Mouse (Mus musculus): ENCODE results near the gene St3gal4. TPM values are rescaled to one million over a fixed set of nuclear protein-coding genes. Genes with fewer than 3 reads are reported as not detected.

St3gal4 gene
- polyA plus RNA-seq, 1 experiment from 2014 or later, result 31.0 TPM

DNA sequence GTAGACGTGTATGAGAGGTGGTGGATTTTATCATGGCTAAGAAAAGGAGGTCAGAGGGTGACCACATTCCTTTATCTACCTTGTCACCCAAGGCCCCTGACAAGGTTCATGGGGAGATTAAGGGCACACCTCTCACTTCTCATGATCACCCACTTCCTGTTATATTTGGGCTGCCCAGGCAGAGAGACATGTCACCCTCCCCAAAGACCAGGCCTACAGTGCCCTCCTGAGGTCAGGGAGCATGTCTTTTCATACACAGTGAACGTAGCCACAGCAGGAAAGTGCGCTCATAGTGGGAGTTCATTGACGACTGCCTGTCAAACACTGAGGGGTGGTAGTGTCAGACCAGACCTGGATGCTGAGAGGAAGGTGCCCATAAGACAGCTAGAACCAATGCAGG is 102.3 kb downstream of the St3gal4 start:
- Histone ChIP-seq H3K4me1 (ENCODE audit: control insufficient read depth, insufficient read depth, low read length) (no peaks in the 10 kb centered on the region; the same call in 1 of the 2 replicates), H3K9ac (ENCODE audit: low read depth, low read length) (no peak overlapping the region), H3K4me2 (ENCODE audit: low read depth, low read length) (no peak overlapping the region), H3K9me3 (ENCODE audit: control insufficient read depth, low read length) (no peaks in the 10 kb centered on the region), H3K27ac (replicated peaks; ENCODE audit: low read depth, low read length) (no peak overlapping the region), H3K4me3 (ENCODE audit: low read depth, low read length) (no peak overlapping the region), H3K36me3 (ENCODE audit: control insufficient read depth, insufficient read depth, low read length) (no peaks in the 10 kb centered on the region), H3K27me3 (replicated peaks; ENCODE audit: control insufficient read depth, insufficient read depth, low read length) (0 out of 2 replicates have a peak, but pooled peaks cover 5% of the 10 kb centered on the region)
- WGBS, result 57% methylated on average over 4 of the region's 4 CpGs
- DNase-seq (ENCODE audit: low spot score) (no peak), ATAC-seq (ENCODE audit: low read depth) (no peak)

DNA sequence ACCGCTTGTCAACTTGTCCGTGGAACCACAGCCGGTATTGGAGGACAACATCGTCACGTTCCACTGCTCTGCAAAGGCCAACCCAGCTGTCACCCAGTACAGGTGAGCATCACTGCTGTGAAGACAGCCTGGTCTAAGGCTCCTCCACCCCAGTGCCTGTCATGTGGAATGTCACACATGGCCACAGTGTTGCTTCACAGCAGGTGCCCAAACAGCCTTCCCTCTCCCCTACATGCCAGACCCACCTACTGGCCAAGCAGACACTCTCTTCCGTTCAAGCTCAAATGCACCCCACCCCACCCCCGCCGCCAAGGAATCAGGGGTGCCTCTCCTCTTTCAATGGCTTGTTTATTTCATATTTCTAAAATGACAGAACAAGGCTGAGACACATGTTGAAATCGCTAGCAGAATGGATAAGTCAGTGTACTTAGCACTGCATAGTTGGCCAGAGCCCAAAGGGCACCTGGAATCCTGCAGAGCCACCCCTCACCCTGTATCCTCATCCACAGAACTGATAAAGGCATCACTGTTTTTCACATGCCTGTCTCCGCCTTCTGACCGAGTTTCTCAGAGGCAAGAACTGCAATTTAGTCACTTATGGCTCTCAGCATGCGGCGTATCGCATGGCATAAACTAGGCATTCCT is 111.2 kb downstream of the St3gal4 start:
- H3K27me3 ChIP-seq (replicated peaks; ENCODE audit: control insufficient read depth, insufficient read depth, low read length), result no peaks in the 10 kb centered on the region
- H3K4me1 ChIP-seq (ENCODE audit: control insufficient read depth, insufficient read depth, low read length), result 0 out of 2 replicates have a peak, but pooled peaks cover 5% of the 10 kb centered on the region
- H3K9ac ChIP-seq (ENCODE audit: low read depth, low read length), result no peak overlapping the region
- H3K4me3 ChIP-seq (ENCODE audit: low read depth, low read length), result no peak overlapping the region
- DNase-seq (ENCODE audit: low spot score), result peak; percentile 44
- H3K27ac ChIP-seq (replicated peaks; ENCODE audit: low read depth, low read length), result no peak overlapping the region
- H3K36me3 ChIP-seq (ENCODE audit: control insufficient read depth, insufficient read depth, low read length), result no peaks in the 10 kb centered on the region
- no peaks in the 10 kb centered on the region for H3K9me3 ChIP-seq (ENCODE audit: control insufficient read depth, low read length)
- peak; percentile 78 for ATAC-seq (ENCODE audit: low read depth)
- WGBS, result 70% methylated on average over 14 of the region's 14 CpGs
- no peak overlapping the region for H3K4me2 ChIP-seq (ENCODE audit: low read depth, low read length)

DNA sequence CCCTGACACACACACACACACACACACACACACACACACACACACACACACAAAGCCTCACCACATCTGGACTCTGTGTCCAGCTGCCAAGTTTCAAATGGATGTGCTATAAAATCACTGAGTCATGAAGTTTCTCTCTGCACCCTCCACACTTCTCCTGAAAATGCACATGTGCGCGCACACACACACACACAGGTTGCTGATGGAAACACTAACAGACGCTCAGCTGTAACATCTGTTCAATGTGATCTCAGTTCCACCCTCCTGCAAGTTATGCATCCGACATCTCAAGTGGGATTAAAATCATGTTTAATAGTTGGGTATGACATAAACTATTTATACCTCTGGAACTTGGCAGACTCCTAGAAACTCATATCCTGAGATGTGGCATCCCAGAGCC is 115.0 kb downstream of the St3gal4 start:
- WGBS, result 53% methylated on average over 4 of the region's 4 CpGs
- H3K4me3 ChIP-seq (ENCODE audit: low read depth, low read length), result no peak overlapping the region
- H3K27ac ChIP-seq (replicated peaks; ENCODE audit: low read depth, low read length), result 0 out of 2 replicates have a peak overlapping the region, but pooled peaks have one; percentile 6
- no peak overlapping the region for H3K4me2 ChIP-seq (ENCODE audit: low read depth, low read length)
- no peaks in the 10 kb centered on the region for H3K9me3 ChIP-seq (ENCODE audit: control insufficient read depth, low read length)
- H3K36me3 ChIP-seq (ENCODE audit: control insufficient read depth, insufficient read depth, low read length), result no peaks in the 10 kb centered on the region
- ATAC-seq (ENCODE audit: low read depth) (peak; percentile 64; the same call in 1 of the 2 replicates), DNase-seq (ENCODE audit: low spot score) (peak; percentile 71)
- no peaks in the 10 kb centered on the region for H3K27me3 ChIP-seq (replicated peaks; ENCODE audit: control insufficient read depth, insufficient read depth, low read length)
- H3K4me1 ChIP-seq (ENCODE audit: control insufficient read depth, insufficient read depth, low read length), result 0 out of 2 replicates have a peak, but pooled peaks cover 5% of the 10 kb centered on the region
- H3K9ac ChIP-seq (ENCODE audit: low read depth, low read length), result no peak overlapping the region

DNA sequence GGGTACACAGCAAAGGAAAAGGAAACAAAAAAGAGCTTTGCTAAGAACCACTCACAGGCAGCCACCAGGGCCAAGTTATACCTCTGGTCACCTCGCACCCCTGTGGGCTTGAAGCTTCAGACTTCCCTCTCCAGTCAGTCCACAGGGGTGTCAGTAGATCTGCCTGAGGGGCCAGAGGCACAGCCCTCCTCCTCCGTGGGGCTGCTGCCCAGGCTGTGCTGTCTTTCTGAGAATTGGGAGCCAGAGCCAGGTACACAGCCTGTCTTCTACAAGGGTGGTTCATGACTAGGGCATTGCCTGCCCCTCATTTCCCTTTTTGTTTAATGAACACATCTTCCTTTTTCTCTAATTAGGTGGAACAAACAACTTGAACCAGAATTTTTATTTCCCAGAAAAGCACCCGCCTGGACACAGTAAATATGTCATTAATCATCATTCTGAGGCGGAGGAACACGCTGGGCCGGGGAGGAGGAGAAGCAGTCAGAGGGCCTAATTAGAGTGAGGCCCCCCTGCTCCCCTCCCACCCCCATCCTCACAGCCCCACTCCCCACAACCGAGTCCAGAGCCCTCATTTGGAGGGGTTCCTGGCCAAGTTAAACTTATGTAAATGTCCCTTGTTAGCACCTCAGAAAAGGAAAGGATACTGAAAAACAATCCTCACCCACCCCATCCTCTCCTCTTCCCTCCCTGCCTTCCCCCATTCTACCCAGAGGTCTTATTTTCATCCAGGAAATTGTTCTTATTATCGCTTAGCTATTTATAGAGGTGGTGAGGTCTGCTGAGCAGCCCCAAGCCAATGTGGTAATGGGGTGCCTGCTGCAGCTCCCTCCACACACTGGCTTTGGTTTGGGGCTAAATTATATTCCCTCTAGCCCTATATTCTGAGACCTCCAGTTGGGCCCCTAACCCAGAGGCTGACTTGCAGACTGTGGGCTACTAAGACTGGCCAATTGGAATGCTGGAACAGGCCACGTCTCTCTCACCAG is 120.9 kb downstream of the St3gal4 start:
- Histone ChIP-seq H3K4me3 (ENCODE audit: low read depth, low read length) (no peak overlapping the region), H3K27me3 (replicated peaks; ENCODE audit: control insufficient read depth, insufficient read depth, low read length) (no peaks in the 10 kb centered on the region), H3K4me1 (ENCODE audit: control insufficient read depth, insufficient read depth, low read length) (peaks cover 17% of the 10 kb centered on the region), H3K4me2 (ENCODE audit: low read depth, low read length) (no peak overlapping the region), H3K9ac (ENCODE audit: low read depth, low read length) (no peak overlapping the region), H3K27ac (replicated peaks; ENCODE audit: low read depth, low read length) (no peak overlapping the region), H3K36me3 (ENCODE audit: control insufficient read depth, insufficient read depth, low read length) (no peaks in the 10 kb centered on the region), H3K9me3 (ENCODE audit: control insufficient read depth, low read length) (no peaks in the 10 kb centered on the region)
- WGBS, result 36% methylated on average over 9 of the region's 9 CpGs
- ATAC-seq (ENCODE audit: low read depth) (no peak), DNase-seq (ENCODE audit: low spot score) (no peak)

Other genes with a start within 250 kb of the St3gal4 start
- gene Dcps, start 56.8 kb upstream of the St3gal4 start, polyA plus RNA-seq (2014; fragmentation: Nextera tagmentation; extraction: Ambion mirVana), result 59.3 and 68.7 TPM in 2 replicates
- gene Srpr, start 80.9 kb upstream of the St3gal4 start, polyA plus RNA-seq (2014; fragmentation: Nextera tagmentation; extraction: Ambion mirVana), result 161 and 167 TPM in 2 replicates
- 10.0 and 10.8 TPM in 2 replicates for gene Tirap, start 81.0 kb upstream of the St3gal4 start, polyA plus RNA-seq (2014; fragmentation: Nextera tagmentation; extraction: Ambion mirVana)
- gene Foxred1, start 91.8 kb upstream of the St3gal4 start, polyA plus RNA-seq (2014; fragmentation: Nextera tagmentation; extraction: Ambion mirVana), result 27.2 and 30.0 TPM in 2 replicates
- gene Fam118b, start 148.5 kb upstream of the St3gal4 start, polyA plus RNA-seq (2014; fragmentation: Nextera tagmentation; extraction: Ambion mirVana), result 37.3 and 39.7 TPM in 2 replicates
- gene Rpusd4, start 148.6 kb upstream of the St3gal4 start, polyA plus RNA-seq (2014; fragmentation: Nextera tagmentation; extraction: Ambion mirVana), result 23.4 and 26.8 TPM in 2 replicates

All from embryonic facial prominence, embryonic 14.5 days (tissue).